ENCODE assay signal across 14 mouse cellular contexts in genomic region chr7:125828561-125828960, GRCm38 (mm10).
DNase-seq lines count a peak whose midpoint lies in the region; ATAC-seq lines count a peak whose summit lies in the region.
"Had no signal": no experiment of that assay in that cellular context is flagged by ENCODE, and none has a peak within 500 bp of the region (broad histone marks: within the 10 kb centered on the region; RNA-seq: fewer than 3 reads in every experiment).

No protein-coding gene starts in this region.

- H3K4me1 ChIP-seq in heart, embryonic 12.5 days (replicated peaks): peaks cover 76% of the 10 kb centered on the region
- peaks cover 16% of the 10 kb centered on the region; the same call in 1 of the 2 replicates for H3K4me1 ChIP-seq in kidney, embryonic 16.5 days (ENCODE audit: insufficient read depth, low read length)
- H3K4me1 ChIP-seq in embryonic facial prominence, embryonic 13.5 days: peaks cover 55% of the 10 kb centered on the region
- H3K4me1 ChIP-seq in limb, embryonic 15.5 days: peaks cover 49% of the 10 kb centered on the region
- H3K4me1 ChIP-seq: liver, embryonic 15.5 days had no signal

- 71% methylated on average over 5 of the region's 5 CpGs for WGBS in heart, embryonic 12.5 days
- 69% methylated on average over 5 of the region's 5 CpGs for WGBS in kidney, embryonic 16.5 days
- WGBS in embryonic facial prominence, embryonic 13.5 days: 59% methylated on average over 5 of the region's 5 CpGs
- WGBS in limb, embryonic 15.5 days: 60% methylated on average over 5 of the region's 5 CpGs

- H3K27ac ChIP-seq in heart, embryonic 12.5 days (ENCODE audit: poor library complexity, severe bottlenecking): peak overlapping the region; percentile 30
- H3K27ac ChIP-seq in kidney, embryonic 16.5 days (ENCODE audit: low read length): no peak overlapping the region; the same call in 1 of the 2 replicates
- peak overlapping the region; percentile 68 for H3K27ac ChIP-seq in embryonic facial prominence, embryonic 13.5 days
- H3K27ac ChIP-seq in limb, embryonic 15.5 days: peak overlapping the region; percentile 75
- H3K27ac ChIP-seq: liver, embryonic 15.5 days had no signal

- H3K9me3 ChIP-seq in heart, embryonic 12.5 days (replicated peaks): no peaks in the 10 kb centered on the region
- no peaks in the 10 kb centered on the region for H3K9me3 ChIP-seq in kidney, embryonic 16.5 days (ENCODE audit: low read length)
- H3K9me3 ChIP-seq in embryonic facial prominence, embryonic 13.5 days: no peaks in the 10 kb centered on the region
- no peaks in the 10 kb centered on the region for H3K9me3 ChIP-seq in limb, embryonic 15.5 days
- H3K9me3 ChIP-seq: liver, embryonic 15.5 days had no signal

- DNase-seq in heart, adult 8-10 months (ENCODE audit: low spot score): no peak
- no peak for DNase-seq in kidney, adult 11 months
- DNase-seq in layer of hippocampus, adult 8-10 months (ENCODE audit: low spot score in 2 of 2): no peak
- no peak for DNase-seq in cerebellum, adult 11 months
- DNase-seq: adrenal gland, adult 8-10 months; B cell, adult 2 months; kidney, postnatal 14 days; thymus, adult 18-20 months had no signal

- H3K27me3 ChIP-seq in heart, embryonic 12.5 days (replicated peaks): no peaks in the 10 kb centered on the region
- H3K27me3 ChIP-seq in kidney, embryonic 16.5 days (ENCODE audit: insufficient read depth, low read length): no peaks in the 10 kb centered on the region
- H3K27me3 ChIP-seq in embryonic facial prominence, embryonic 13.5 days: no peaks in the 10 kb centered on the region
- no peaks in the 10 kb centered on the region for H3K27me3 ChIP-seq in limb, embryonic 15.5 days
- H3K27me3 ChIP-seq: liver, embryonic 15.5 days had no signal

- no peak overlapping the region for H3K9ac ChIP-seq in heart, embryonic 12.5 days
- H3K9ac ChIP-seq in kidney, embryonic 16.5 days (replicated peaks; ENCODE audit: low read length): no peak overlapping the region
- H3K9ac ChIP-seq in embryonic facial prominence, embryonic 13.5 days: no peak overlapping the region
- H3K9ac ChIP-seq in limb, embryonic 15.5 days: no peak overlapping the region
- H3K9ac ChIP-seq: liver, embryonic 15.5 days had no signal

- H3K4me2 ChIP-seq in heart, embryonic 12.5 days: peak overlapping the region; percentile 45; the same call in 1 of the 2 replicates
- H3K4me2 ChIP-seq in kidney, embryonic 16.5 days (replicated peaks; ENCODE audit: low read depth, low read length): no peak overlapping the region
- no peak overlapping the region for H3K4me2 ChIP-seq in embryonic facial prominence, embryonic 13.5 days
- no peak overlapping the region for H3K4me2 ChIP-seq in limb, embryonic 15.5 days
- H3K4me2 ChIP-seq: liver, embryonic 15.5 days had no signal

- no peak for ATAC-seq in heart, embryonic 12.5 days (ENCODE audit: insufficient number of reproducible peaks, low FRiP score)
- ATAC-seq in kidney, embryonic 16.5 days (ENCODE audit: low FRiP score, low TSS enrichment): 0 out of 2 replicates have a peak, but pooled peaks have one; percentile 23
- ATAC-seq in embryonic facial prominence, embryonic 13.5 days (ENCODE audit: insufficient number of reproducible peaks, insufficient read depth, low FRiP score, low TSS enrichment, low read depth): no peak
- ATAC-seq in limb, embryonic 15.5 days (ENCODE audit: insufficient number of reproducible peaks, low FRiP score, low TSS enrichment, low read depth): no peak
- ATAC-seq: intestine, embryonic 16.5 days had no signal

- H3K36me3 ChIP-seq in heart, embryonic 12.5 days: peaks cover 3% of the 10 kb centered on the region; the same call in 1 of the 2 replicates
- peaks cover 3% of the 10 kb centered on the region; the same call in 1 of the 2 replicates for H3K36me3 ChIP-seq in kidney, embryonic 16.5 days (ENCODE audit: insufficient read depth, low read length)
- H3K36me3 ChIP-seq in embryonic facial prominence, embryonic 13.5 days: peaks cover 6% of the 10 kb centered on the region; the same call in 1 of the 2 replicates
- H3K36me3 ChIP-seq in limb, embryonic 15.5 days: no peaks in the 10 kb centered on the region
- H3K36me3 ChIP-seq: liver, embryonic 15.5 days had no signal

- no peak overlapping the region for H3K4me3 ChIP-seq in heart, embryonic 12.5 days
- no peak overlapping the region for H3K4me3 ChIP-seq in kidney, embryonic 16.5 days (ENCODE audit: low read length)
- no peak overlapping the region for H3K4me3 ChIP-seq in embryonic facial prominence, embryonic 13.5 days
- H3K4me3 ChIP-seq in limb, embryonic 15.5 days: no peak overlapping the region
- H3K4me3 ChIP-seq: liver, embryonic 15.5 days had no signal
